Mouse (Mus musculus): Measurements from ENCODE around the gene Opcml.

DNA sequence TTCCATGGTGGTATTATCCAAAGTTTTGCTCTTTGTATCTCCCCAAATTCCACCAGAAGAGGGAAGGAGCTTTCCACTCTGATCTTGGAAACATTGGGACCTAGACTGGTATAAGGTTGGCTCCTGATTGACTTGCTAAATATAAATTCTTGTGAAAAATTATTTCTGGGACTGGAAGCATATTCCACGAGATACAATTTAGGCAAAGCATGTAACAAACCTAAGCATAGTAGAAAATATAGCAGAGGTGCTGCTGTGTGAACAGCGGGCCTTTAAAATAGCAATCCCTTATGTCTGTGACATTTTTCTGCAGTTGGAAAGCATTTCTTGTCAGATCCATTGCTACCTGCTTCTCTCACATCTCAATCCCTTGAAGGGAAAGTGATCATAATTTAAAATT is 661.9 kb downstream of the Opcml start:
- no peak for TF ChIP-seq POLR2A (IDR thresholded peaks at IDR 0.05; ENCODE audit: borderline replicate concordance, insufficient read depth, low read length)
- no peak for TF ChIP-seq CTCF (IDR thresholded peaks at IDR 0.05; ENCODE audit: borderline replicate concordance, insufficient read depth, low read depth, low read length)

Measured in cerebellum, adult 2 months (tissue).